Mouse (Mus musculus) lung, embryonic 15.5 days (tissue): ENCODE results near the gene Rrnad1. TPM values are rescaled to one million over a fixed set of nuclear protein-coding genes. Genes with fewer than 3 reads are reported as not detected.

ENCODE experiments used
- ATAC-seq: fragments of 200-750 bp; cut with Nextera tagmentation; 2 replicates; pipeline ENCODE4 v1.8.0; 2017; ENCODE audit warnings: moderate number of reproducible peaks, borderline replicate concordance; ENCODE audit not compliant: low FRiP score, low TSS enrichment; ENCODE audit errors: extremely low read depth
- H3K27ac ChIP-seq: fragments of 300-500 bp; sonication (generic); 2 replicates; pipeline ENCODE4 v1.5.1; 2015; ENCODE audit warnings: moderate library complexity, mild to moderate bottlenecking, inconsistent platforms
- H3K27me3 ChIP-seq: fragments of 300-500 bp; sonication (generic); 2 replicates; pipeline ENCODE4 v1.6.1; 2015; ENCODE audit warnings: inconsistent platforms
- H3K36me3 ChIP-seq: fragments of 300-500 bp; sonication (generic); 2 replicates; pipeline ENCODE4 v1.6.1; 2015; ENCODE audit warnings: inconsistent platforms
- H3K4me1 ChIP-seq: fragments of 300-500 bp; sonication (generic); 2 replicates; pipeline ENCODE4 v1.6.1; 2015; ENCODE audit warnings: inconsistent platforms
- H3K4me2 ChIP-seq: fragments of 300-500 bp; sonication (generic); 2 replicates; pipeline ENCODE4 v1.6.1; 2015; ENCODE audit warnings: inconsistent platforms, mild to moderate bottlenecking, moderate library complexity
- H3K4me3 ChIP-seq: fragments of 300-500 bp; sonication (generic); 2 replicates; pipeline ENCODE4 v1.5.1; 2015; ENCODE audit warnings: mild to moderate bottlenecking, inconsistent platforms
- H3K9ac ChIP-seq: fragments of 300-500 bp; sonication (generic); 2 replicates; pipeline ENCODE4 v1.6.1; 2015; ENCODE audit warnings: inconsistent platforms
- H3K9me3 ChIP-seq: fragments of 300-500 bp; sonication (generic); 2 replicates; pipeline ENCODE4 v1.6.1; 2016; ENCODE audit warnings: inconsistent platforms
- WGBS: fragments of 180-500 bp; shearing (Covaris S2); methylation state at CpG from one replicate; pipeline ENCODE4 v1.1.7; 2015; 5-methylcytosine and 5-hydroxymethylcytosine counted together
- polyA plus RNA-seq: library from polyadenylated mRNA; unstranded; fragments of >200 nt; fragmentation: Nextera tagmentation; extraction: Ambion mirVana; gene quantifications from 2 replicates; pipeline ENCODE4 v1.2.1, GENCODE M21; 2015

The Rrnad1 gene
- polyA plus RNA-seq, 1 experiment from 2014 or later = 18.5 TPM

DNA sequence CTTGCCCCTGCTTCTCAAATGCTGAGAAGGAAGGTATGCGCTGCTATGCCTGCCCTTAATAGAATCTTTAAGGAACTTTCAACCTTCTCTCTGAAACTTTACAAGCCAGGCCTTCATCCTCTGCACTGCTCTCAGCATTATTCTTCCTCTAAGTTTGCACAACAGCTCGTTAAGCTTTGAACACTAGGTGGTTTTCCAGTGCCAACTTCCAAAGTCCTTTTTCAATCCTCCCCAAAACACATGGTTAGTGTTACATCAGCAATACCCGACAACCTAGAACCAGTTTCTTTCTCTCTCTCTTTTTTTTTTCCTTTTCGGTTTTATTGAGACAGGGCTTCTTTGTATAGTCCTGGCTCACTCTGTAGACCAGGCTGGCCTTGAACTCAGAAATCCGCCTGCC, 3.5 kb upstream of the Rrnad1 start:
- H3K4me1 ChIP-seq = peaks cover 34% of the 10 kb centered on the region
- WGBS = 85% methylated on average over 5 of the region's 5 CpGs
- ATAC-seq = no peak
- no peaks in the 10 kb centered on the region for H3K27me3 ChIP-seq
- H3K4me3 ChIP-seq = no peak overlapping the region
- H3K36me3 ChIP-seq = peaks cover 58% of the 10 kb centered on the region
- no peak overlapping the region for H3K9ac ChIP-seq
- H3K4me2 ChIP-seq = no peak overlapping the region
- H3K9me3 ChIP-seq = no peaks in the 10 kb centered on the region
- H3K27ac ChIP-seq = no peak overlapping the region

DNA sequence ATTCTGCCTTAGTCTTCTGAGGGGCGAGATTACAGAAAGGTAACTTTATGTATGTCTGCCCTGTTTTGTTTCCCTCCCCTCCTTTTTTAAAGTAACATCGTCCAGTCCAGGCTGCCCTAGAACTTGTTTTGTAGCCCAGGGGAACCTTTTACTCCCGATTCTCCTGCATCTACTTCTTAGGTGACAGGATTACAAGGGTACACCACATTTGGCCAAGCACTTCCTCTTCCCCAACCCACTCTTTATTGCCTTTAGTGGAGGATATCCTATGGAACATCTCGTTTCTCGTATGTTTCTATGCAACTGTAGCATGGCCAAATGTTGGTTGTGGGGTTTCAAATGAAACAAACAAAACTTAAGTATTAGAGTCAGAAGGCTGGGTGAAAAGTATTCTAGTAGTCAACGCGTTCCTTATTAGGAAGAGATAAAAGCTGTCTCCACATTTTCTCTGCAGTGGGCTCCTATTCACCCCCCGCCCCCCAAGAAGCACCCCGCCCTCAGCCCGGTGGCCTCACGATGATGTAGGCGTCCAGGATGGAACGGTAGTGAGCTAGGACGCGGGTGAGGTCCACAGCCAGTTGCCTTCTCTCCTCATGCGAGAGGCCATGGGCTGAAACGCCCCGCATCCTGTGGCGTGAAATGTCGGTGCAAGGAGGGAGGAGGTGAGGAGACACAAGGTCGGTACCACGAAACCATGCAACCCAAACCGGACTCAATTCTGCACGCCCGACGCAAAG, 1.0 kb downstream of the Rrnad1 start:
- WGBS = 2% methylated on average over 26 of the region's 26 CpGs
- Histone ChIP-seq H3K9ac (peak overlapping the region; percentile 96), H3K4me1 (peaks cover 30% of the 10 kb centered on the region), H3K36me3 (peaks cover 53% of the 10 kb centered on the region), H3K27ac (peak overlapping the region; percentile 74), H3K27me3 (no peaks in the 10 kb centered on the region), H3K4me3 (peak overlapping the region; percentile 93), H3K9me3 (no peaks in the 10 kb centered on the region), H3K4me2 (peak overlapping the region; percentile 68)
- peak; percentile 50 for ATAC-seq

DNA sequence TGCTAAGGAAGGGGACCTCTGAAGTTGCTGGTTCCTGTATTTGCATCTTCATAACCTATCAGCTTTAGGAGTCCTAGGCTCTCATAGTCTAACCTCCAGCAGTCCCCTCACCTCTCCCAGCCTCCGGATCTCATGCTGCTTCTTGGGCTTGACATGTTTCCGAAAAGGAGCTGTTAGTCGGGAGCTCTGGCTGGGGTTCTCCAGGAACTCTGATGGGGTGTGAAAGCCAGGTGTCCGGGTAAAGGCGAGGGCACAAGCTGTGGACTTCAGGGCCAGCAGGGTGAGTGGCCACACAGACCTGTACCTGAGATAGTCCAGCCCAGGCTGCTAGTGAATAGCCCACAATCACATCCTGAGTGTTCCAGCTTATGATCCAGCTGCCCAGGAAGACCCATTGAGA, 3.1 kb downstream of the Rrnad1 start:
- Histone ChIP-seq H3K9ac (no peak overlapping the region), H3K27ac (no peak overlapping the region), H3K27me3 (no peaks in the 10 kb centered on the region), H3K4me3 (no peak overlapping the region), H3K36me3 (peaks cover 62% of the 10 kb centered on the region), H3K9me3 (no peaks in the 10 kb centered on the region), H3K4me1 (peaks cover 24% of the 10 kb centered on the region), H3K4me2 (no peak overlapping the region)
- WGBS = 87% methylated on average over 5 of the region's 5 CpGs
- ATAC-seq = no peak

DNA sequence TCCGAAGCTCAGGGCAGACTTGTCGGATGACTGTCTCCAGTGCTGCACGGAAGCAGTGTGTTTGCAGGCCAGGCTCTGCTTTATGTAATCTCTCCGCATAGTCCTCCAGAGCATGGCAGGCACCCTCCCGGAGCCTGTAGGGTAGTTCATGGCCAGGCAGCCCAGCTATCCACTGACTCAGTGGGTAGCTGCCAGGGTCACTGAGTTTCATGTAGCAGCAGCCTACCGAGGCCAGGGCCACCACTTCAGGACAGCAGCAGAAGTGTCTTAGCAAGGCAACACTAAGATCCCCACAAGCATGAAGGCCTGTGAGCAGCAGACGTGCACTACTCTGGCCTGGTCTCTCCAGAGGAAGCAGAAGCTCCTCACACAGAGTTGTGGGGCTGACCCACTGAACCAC, 5.5 kb downstream of the Rrnad1 start:
- Histone ChIP-seq H3K27me3 (no peaks in the 10 kb centered on the region), H3K4me3 (no peak overlapping the region), H3K4me1 (peaks cover 14% of the 10 kb centered on the region), H3K9ac (no peak overlapping the region), H3K27ac (no peak overlapping the region), H3K4me2 (no peak overlapping the region), H3K36me3 (peaks cover 58% of the 10 kb centered on the region), H3K9me3 (no peaks in the 10 kb centered on the region)
- no peak for ATAC-seq
- 87% methylated on average over 7 of the region's 7 CpGs for WGBS

DNA sequence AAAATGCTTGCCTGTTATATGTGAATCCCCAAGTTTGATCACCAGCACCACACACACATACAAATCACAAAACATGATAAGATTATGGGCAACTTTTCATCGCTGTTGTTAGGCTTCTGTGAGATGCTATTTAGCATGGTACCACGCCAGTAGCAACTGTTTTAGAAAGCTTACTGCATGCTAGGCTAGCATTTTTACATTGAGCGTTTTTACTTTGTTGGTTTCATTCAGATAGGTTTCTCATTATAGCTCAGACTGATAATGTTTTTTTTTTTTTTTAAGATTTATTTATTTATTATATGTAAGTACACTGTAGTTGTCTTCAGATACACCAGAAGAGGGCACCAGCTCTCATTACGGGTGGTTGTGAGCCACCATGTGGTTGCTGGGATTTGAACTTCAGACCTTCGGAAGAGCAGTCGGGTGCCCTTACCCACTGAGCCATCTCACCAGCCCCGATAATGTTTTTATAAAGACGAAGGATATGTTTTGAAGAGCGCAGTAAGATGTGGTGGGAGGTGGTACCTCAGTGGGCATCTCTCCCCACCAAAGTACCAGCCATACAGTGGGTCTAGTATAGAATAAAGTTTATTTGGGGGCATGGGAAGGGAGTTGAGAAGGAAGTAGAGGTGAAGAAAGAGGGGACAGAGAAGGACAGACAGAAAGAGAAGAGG, 10.1 kb downstream of the Rrnad1 start:
- Histone ChIP-seq H3K27ac (no peak overlapping the region), H3K9ac (peak overlapping the region; percentile 71), H3K9me3 (no peaks in the 10 kb centered on the region), H3K36me3 (peaks cover 57% of the 10 kb centered on the region), H3K4me2 (peak overlapping the region; percentile 79), H3K27me3 (no peaks in the 10 kb centered on the region), H3K4me1 (peaks cover 15% of the 10 kb centered on the region), H3K4me3 (peak overlapping the region; percentile 76)
- no peak for ATAC-seq
- 62% methylated on average over 9 of the region's 9 CpGs for WGBS

DNA sequence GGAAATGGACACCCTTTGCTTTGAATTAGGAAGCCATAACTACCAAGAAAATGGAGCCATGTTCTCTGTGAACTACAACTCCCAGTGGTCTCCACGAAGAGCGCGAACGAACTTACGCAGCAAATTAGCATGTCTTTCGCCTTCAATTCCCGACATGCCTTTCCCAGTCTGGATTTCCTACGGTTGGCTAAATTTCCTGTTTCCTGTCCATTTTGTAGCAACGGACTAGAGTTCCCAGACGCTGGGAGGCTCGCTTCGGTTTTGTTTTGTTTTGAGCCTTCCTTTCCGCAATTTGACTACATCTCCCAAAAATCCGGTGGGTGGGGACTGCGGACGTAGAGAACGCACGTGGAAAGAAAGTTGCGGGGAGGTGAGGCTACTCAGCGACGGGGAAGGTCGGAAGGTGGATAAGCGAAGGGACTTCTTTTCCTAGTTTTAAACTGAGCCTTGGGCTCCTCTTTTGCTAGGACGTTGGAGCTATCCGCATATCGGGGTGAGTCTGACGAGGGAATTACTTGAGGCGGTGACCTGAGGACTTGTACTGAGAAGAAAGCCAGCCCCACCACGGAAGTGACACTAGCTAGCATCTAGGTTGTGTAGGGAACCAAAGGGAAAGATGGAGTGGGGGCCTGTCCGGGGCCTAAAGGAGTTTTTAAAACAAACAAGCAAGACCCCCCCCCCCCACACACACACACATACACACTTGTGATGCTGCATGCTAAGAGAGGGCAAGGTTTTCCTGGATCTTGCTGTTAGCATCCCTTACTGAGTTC, 11.0 kb downstream of the Rrnad1 start, which contains the start of gene Mrpl24:
TSS of gene Mrpl24 (plus strand) at position 171 of the 773 bp plus-strand sequence.
- peaks cover 15% of the 10 kb centered on the region for H3K4me1 ChIP-seq
- H3K36me3 ChIP-seq = peaks cover 58% of the 10 kb centered on the region
- no peaks in the 10 kb centered on the region for H3K9me3 ChIP-seq
- WGBS = under 1% methylated on average over 30 of the region's 30 CpGs
- H3K27me3 ChIP-seq = no peaks in the 10 kb centered on the region
- H3K27ac ChIP-seq = peak within 1 kb of the TSS; percentile 86
- peak within 1 kb of the TSS; percentile 71 for H3K9ac ChIP-seq
- peak; percentile 87 for ATAC-seq
- H3K4me3 ChIP-seq = peak within 1 kb of the TSS; percentile 76
- peak within 1 kb of the TSS; percentile 79 for H3K4me2 ChIP-seq

DNA sequence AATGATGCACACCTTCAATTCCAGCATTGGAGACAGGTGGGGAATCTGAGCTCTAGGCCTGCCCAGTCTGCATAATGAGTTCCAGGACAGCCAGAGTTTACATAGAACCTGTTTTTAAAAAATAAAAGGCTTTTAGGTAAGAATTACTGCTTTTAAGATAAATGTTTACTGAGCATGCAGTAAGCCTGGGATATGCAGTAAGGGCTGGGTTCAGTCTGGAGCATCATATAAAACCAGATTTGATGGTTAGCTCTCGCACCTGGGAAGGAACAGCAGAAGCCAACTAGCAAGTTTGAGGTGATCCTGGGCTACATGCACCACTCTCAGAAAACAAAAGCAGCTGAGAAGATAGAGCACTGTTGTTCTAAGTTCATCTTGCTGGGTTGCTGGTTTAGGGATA, 12.0 kb downstream of the Rrnad1 start:
- ATAC-seq = no peak
- Histone ChIP-seq H3K9ac (no peak overlapping the region), H3K4me2 (peak overlapping the region; percentile 79; the same call in 1 of the 2 replicates), H3K36me3 (peaks cover 58% of the 10 kb centered on the region), H3K4me1 (peaks cover 15% of the 10 kb centered on the region), H3K27me3 (no peaks in the 10 kb centered on the region), H3K27ac (peak overlapping the region; percentile 86; the same call in 1 of the 2 replicates), H3K4me3 (no peak overlapping the region), H3K9me3 (no peaks in the 10 kb centered on the region)
- 89% methylated on average over 1 of the region's 1 CpGs for WGBS

DNA sequence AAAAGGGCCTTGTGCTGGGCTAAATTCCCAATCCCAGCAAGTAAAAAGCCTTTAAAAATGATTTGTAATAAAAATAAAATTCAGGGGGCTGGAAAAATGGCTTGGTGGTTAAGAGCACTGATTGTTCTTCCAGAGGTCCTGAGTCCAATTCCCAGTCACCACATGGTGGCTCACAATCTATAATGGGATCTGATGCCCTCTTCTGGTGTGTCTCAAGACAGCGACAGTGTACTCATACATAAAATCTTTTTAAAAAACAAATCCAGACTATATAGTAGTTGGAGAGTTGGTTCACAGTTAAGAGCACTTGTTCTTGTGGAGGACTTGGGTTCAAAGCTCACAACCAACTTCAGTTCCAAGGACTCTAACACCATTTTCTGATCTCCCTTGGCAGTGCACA, 13.5 kb downstream of the Rrnad1 start:
- no peak overlapping the region for H3K4me2 ChIP-seq
- peaks cover 51% of the 10 kb centered on the region for H3K36me3 ChIP-seq
- WGBS = 81% methylated on average over 1 of the region's 1 CpGs
- no peak overlapping the region for H3K9ac ChIP-seq
- H3K4me3 ChIP-seq = no peak overlapping the region
- H3K4me1 ChIP-seq = peaks cover 15% of the 10 kb centered on the region
- H3K27me3 ChIP-seq = no peaks in the 10 kb centered on the region
- H3K9me3 ChIP-seq = no peaks in the 10 kb centered on the region
- no peak for ATAC-seq
- no peak overlapping the region for H3K27ac ChIP-seq

DNA sequence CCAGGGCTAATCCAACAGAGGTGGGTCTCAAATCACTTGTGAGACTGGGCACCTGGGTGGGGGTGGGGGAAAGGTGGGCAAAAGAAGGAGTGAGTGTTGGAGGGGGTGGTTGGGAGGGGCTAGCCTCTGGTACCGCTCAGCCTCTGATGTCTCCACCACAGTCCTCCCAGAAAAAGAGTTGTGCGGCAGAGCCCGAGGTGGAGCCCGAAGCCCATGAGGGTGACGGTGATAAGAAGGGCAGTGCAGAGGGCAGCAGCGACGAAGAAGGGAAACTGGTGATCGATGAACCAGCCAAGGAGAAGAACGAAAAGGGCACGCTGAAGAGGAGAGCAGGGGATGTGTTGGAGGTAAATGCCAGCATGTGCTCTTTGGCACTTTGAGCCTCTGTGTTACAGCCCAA, 16.6 kb downstream of the Rrnad1 start:
- no peak overlapping the region for H3K27ac ChIP-seq
- no peak overlapping the region for H3K9ac ChIP-seq
- peaks cover 48% of the 10 kb centered on the region for H3K36me3 ChIP-seq
- no peaks in the 10 kb centered on the region for H3K27me3 ChIP-seq
- WGBS = 87% methylated on average over 10 of the region's 10 CpGs
- H3K4me2 ChIP-seq = no peak overlapping the region
- no peak overlapping the region for H3K4me3 ChIP-seq
- no peaks in the 10 kb centered on the region for H3K9me3 ChIP-seq
- ATAC-seq = no peak
- peaks cover 33% of the 10 kb centered on the region for H3K4me1 ChIP-seq

DNA sequence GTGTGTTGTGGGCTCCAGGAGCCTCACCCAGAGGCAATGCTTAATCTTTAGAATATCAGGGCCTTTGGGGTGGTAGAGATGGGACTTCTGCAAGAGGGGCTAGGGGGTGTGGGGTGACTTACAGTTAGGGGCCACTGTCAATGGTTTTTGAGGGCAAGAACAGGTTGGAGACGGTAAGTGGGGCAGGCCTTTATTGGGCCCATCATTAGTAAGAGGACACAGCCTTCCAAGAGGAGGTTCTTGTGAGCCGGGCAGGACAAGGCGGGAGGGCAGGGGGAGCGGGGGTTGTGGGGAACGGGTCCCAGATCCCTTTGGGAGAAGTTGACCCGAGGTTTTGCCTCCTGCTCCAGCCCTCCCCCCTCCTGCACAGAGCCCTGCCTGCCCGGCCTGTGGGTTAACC, 17.0 kb downstream of the Rrnad1 start:
- 72% methylated on average over 7 of the region's 7 CpGs for WGBS
- H3K9ac ChIP-seq = no peak overlapping the region
- H3K4me2 ChIP-seq = no peak overlapping the region
- no peaks in the 10 kb centered on the region for H3K27me3 ChIP-seq
- peaks cover 33% of the 10 kb centered on the region for H3K4me1 ChIP-seq
- peaks cover 48% of the 10 kb centered on the region for H3K36me3 ChIP-seq
- H3K27ac ChIP-seq = no peak overlapping the region
- H3K9me3 ChIP-seq = no peaks in the 10 kb centered on the region
- no peak overlapping the region for H3K4me3 ChIP-seq
- no peak for ATAC-seq

DNA sequence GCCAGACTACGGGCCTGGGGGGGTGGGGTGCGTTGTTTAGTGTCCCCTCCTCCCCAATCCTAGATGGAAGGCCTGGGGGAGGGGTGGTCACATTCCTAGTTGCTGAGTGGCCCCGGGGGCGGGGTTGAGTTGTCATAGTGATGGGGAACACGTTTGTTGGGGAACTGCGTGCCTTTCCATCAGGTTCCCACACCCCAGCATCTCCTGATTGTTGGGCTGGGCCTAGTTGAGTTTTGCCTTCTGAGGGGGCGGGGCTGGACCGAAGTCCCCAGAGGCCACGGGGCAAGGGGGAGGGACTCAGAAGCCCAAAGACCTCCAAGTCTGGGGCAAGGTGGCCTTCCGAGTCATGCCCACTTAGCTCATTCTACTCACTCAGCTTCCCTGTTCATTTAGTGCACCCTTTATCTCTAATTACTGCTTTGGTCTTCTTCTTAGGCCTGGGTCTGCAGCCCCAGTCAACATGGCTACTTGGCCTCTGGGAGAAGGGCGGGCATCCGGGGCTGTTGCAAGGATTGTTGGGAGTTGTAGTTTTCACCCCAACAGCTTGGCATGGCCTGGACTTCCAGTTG, 19.9 kb downstream of the Rrnad1 start:
- Histone ChIP-seq H3K27ac (peak overlapping the region; percentile 96), H3K4me1 (peaks cover 41% of the 10 kb centered on the region), H3K9ac (peak overlapping the region; percentile 36), H3K36me3 (peaks cover 28% of the 10 kb centered on the region), H3K4me3 (peak overlapping the region; percentile 40), H3K27me3 (no peaks in the 10 kb centered on the region), H3K9me3 (no peaks in the 10 kb centered on the region), H3K4me2 (peak overlapping the region; percentile 74)
- ATAC-seq = peak; percentile 29
- 8% methylated on average over 12 of the region's 12 CpGs for WGBS
